Mouse (Mus musculus) liver, embryonic 16.5 days (tissue): ENCODE results near the gene Tpm1. TPM values are rescaled to one million over a fixed set of nuclear protein-coding genes. Genes with fewer than 3 reads are reported as not detected.

Experiments
- ATAC-seq: fragments of 200-750 bp; cut with Nextera tagmentation; 2 replicates; pipeline ENCODE4 v1.8.0; 2017; ENCODE audit warnings: low read depth, mild to moderate bottlenecking, moderate number of reproducible peaks, moderate library complexity
- H3K27ac ChIP-seq: fragments of 300-500 bp; sonication (generic); 2 replicates; pipeline ENCODE4 v1.5.1; 2014; ENCODE audit warnings: mild to moderate bottlenecking, low read length
- H3K27me3 ChIP-seq: fragments of 300-500 bp; sonication (generic); 2 replicates; pipeline ENCODE4 v1.6.1; 2014; ENCODE audit warnings: low read depth, low read length, mixed read lengths; ENCODE audit not compliant: control insufficient read depth, insufficient read depth
- H3K36me3 ChIP-seq: fragments of 300-500 bp; sonication (generic); 2 replicates; pipeline ENCODE4 v1.6.1; 2014; ENCODE audit warnings: mild to moderate bottlenecking; ENCODE audit not compliant: control insufficient read depth, insufficient read depth
- H3K4me1 ChIP-seq: fragments of 300-500 bp; sonication (generic); 2 replicates; pipeline ENCODE4 v1.6.1; 2014; ENCODE audit warnings: low read depth, low read length, mixed read lengths; ENCODE audit not compliant: control insufficient read depth
- H3K4me2 ChIP-seq: fragments of 300-500 bp; sonication (generic); 2 replicates; pipeline ENCODE4 v1.6.1; 2014; ENCODE audit warnings: low read depth, low read length, mixed read lengths
- H3K4me3 ChIP-seq: fragments of 300-500 bp; sonication (generic); 2 replicates; pipeline ENCODE4 v1.5.1; 2014; ENCODE audit warnings: low read depth, mild to moderate bottlenecking, low read length
- H3K9ac ChIP-seq: fragments of 300-500 bp; sonication (generic); 2 replicates; pipeline ENCODE4 v1.6.1; 2014; ENCODE audit warnings: low read depth, low read length
- H3K9me3 ChIP-seq: fragments of 300-500 bp; sonication (generic); replicated peaks from 2 replicates; pipeline ENCODE4 v1.6.1; 2016; ENCODE audit warnings: low read length; ENCODE audit not compliant: control insufficient read depth
- WGBS: fragments of 180-500 bp; shearing (Covaris S2); extraction: QIAGEN DNeasy Blood & Tissue Kit; methylation state at CpG from one replicate; pipeline ENCODE4 v1.1.7; 2014; ENCODE audit not compliant: insufficient replicate concordance; 5-methylcytosine and 5-hydroxymethylcytosine counted together
- polyA plus RNA-seq: library from polyadenylated mRNA; unstranded; fragments of >200 nt; fragmentation: Nextera tagmentation; extraction: Ambion mirVana; gene quantifications from 2 replicates; pipeline ENCODE4 v1.2.1, GENCODE M21; 2015

The Tpm1 gene
- polyA plus RNA-seq, 1 experiment from 2014 or later: 145 TPM

DNA sequence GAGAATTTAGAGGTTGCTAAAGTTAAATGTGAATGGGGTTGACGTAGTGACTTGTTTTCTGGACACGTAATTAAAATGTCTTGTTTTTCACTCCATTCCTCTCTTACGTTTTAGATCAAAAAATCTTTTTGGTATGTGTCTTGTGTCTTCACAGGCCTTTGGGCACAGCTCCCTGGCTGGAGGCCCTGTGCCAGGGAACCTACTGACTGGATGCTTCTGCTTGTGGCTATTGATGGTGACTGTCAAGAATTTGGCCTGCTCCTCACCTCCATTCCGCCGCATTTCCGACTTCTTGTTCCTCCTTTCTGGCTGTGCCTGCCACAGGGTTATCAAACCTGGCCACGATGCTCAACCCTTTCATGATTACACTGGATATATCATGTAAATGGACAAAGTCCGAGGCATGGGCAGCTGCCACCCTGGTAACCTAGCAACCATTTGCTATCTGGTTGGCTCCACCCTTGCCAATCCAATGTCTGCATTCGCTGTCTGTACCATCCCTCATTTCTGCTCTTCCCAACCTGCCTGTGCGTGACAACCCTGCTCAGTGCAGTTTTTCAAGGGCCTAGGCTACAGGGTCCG is 44.0 kb downstream of the Tpm1 start:
- WGBS: 61% methylated on average over 11 of the region's 11 CpGs
- H3K4me3 ChIP-seq: no peak overlapping the region
- H3K9me3 ChIP-seq: no peaks in the 10 kb centered on the region
- peak; percentile 45 for ATAC-seq
- no peak overlapping the region for H3K9ac ChIP-seq
- peaks cover 12% of the 10 kb centered on the region for H3K4me1 ChIP-seq
- H3K27me3 ChIP-seq: no peaks in the 10 kb centered on the region
- no peaks in the 10 kb centered on the region for H3K36me3 ChIP-seq
- no peak overlapping the region for H3K4me2 ChIP-seq
- peak overlapping the region; percentile 25; the same call in 1 of the 2 replicates for H3K27ac ChIP-seq

DNA sequence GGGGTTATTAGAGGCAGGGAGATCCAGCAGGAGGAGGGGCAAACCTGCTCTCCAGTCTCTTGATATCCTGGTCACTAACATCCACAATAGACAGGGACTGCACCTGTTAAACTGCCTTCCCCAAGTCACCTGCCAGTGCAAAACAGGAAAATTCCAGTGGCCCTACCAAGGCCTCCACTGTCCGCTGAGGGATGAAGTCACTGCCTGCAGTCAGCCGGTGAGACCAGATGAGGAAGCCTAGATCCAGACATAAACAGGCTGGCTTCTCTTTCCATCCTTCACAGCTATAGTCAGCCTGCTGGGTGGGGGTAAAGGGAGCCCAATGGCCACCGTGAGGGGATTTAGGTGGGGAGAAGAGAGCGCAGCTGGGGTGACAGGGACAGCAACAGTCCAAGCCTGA is 45.5 kb downstream of the Tpm1 start:
- no peak overlapping the region for H3K9ac ChIP-seq
- H3K36me3 ChIP-seq: no peaks in the 10 kb centered on the region
- no peak overlapping the region for H3K27ac ChIP-seq
- H3K4me1 ChIP-seq: peaks cover 12% of the 10 kb centered on the region
- H3K27me3 ChIP-seq: no peaks in the 10 kb centered on the region
- 55% methylated on average over 4 of the region's 4 CpGs for WGBS
- H3K4me2 ChIP-seq: no peak overlapping the region
- H3K4me3 ChIP-seq: no peak overlapping the region
- ATAC-seq: no peak
- no peaks in the 10 kb centered on the region for H3K9me3 ChIP-seq

DNA sequence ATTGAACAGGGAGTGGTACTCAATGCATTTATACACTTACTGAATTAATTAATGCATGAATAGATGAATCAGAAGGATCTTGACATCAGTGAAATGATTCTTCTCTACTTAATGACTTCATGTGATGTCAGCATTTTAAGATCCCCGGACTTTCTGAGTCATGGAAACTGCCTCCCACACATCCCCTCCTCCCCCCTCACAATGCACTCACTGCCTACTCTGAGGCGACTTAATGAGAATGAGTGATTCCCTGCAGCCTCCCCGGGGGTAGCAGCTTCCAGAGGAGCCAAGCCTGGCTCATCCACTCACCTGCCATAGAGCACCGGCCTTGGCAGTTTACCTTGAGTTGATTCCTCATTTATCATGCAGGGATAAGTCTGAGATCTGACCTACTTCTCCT is 46.0 kb downstream of the Tpm1 start:
- peaks cover 12% of the 10 kb centered on the region for H3K4me1 ChIP-seq
- no peak for ATAC-seq
- 61% methylated on average over 4 of the region's 4 CpGs for WGBS
- H3K9me3 ChIP-seq: no peaks in the 10 kb centered on the region
- H3K36me3 ChIP-seq: no peaks in the 10 kb centered on the region
- no peaks in the 10 kb centered on the region for H3K27me3 ChIP-seq
- no peak overlapping the region for H3K27ac ChIP-seq
- no peak overlapping the region for H3K4me3 ChIP-seq
- H3K9ac ChIP-seq: no peak overlapping the region
- no peak overlapping the region for H3K4me2 ChIP-seq

DNA sequence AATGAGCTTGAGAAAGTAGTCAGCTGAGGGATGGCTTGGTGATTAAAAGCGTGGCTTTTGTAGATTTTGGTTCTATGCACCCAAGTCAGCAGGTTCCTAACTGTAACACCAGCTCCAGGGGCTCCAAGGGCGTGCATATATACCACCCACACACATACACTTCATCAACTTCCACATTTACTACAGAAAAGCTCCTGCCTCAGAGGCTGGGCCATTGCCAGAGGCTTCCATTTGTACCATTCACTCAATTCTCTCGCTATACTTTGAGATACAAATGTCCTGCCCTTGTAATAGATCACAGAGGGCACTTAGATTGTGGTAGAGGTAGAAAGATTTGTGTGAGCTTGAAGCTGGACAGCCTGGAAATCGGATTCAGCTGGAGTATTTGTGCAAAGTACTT is 47.7 kb downstream of the Tpm1 start:
- Histone ChIP-seq H3K36me3 (no peaks in the 10 kb centered on the region), H3K4me2 (no peak overlapping the region), H3K27ac (no peak overlapping the region; the same call in 1 of the 2 replicates), H3K27me3 (no peaks in the 10 kb centered on the region), H3K9me3 (no peaks in the 10 kb centered on the region), H3K4me3 (no peak overlapping the region), H3K4me1 (peaks cover 12% of the 10 kb centered on the region), H3K9ac (no peak overlapping the region)
- no peak for ATAC-seq
- 60% methylated on average over 4 of the region's 4 CpGs for WGBS

DNA sequence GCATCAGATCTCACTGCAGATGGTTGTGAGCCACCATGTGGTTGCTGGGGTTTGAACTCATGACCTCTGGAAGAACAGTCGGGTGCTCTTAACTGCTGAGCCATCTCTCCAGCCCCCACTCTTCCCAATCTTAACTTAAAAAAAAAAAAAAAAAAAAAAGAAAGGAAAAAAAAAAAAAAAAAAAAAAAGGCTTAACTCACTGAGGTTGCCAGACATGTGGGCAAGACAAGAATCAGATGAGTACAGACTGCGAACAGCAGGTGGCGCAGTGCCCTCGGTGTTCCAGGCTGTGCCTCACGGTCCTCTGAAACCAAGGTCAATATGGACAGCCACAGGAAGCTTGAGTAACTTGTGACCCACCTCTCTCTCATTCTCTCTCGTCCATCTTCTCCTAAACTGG is 48.2 kb downstream of the Tpm1 start:
- Histone ChIP-seq H3K27me3 (no peaks in the 10 kb centered on the region), H3K4me1 (peaks cover 12% of the 10 kb centered on the region), H3K27ac (no peak overlapping the region), H3K36me3 (no peaks in the 10 kb centered on the region), H3K9ac (no peak overlapping the region), H3K9me3 (no peaks in the 10 kb centered on the region), H3K4me3 (no peak overlapping the region), H3K4me2 (no peak overlapping the region)
- WGBS: under 1% methylated on average over 6 of the region's 6 CpGs
- peak; percentile 90 for ATAC-seq

DNA sequence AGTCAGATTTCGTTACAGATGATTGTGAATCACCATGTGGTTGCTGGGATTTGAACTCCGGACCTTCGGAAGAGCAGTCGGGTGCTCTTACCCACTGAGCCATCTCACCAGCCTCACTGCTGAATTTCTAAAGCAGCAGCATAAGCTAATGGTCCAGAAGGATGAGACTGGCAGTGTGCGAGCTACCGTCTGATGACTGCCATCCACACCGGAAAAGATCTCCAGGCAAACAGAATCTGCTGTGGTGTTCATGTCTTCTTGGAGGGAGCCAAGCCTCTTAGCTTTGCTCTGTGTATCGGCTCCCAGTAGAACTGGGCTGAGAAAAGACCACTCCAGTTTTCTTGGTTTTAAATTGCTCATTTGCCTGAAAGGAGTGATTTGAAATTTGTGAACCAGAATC is 49.5 kb downstream of the Tpm1 start:
- 76% methylated on average over 7 of the region's 8 CpGs for WGBS
- no peak for ATAC-seq
- no peak overlapping the region for H3K4me2 ChIP-seq
- no peaks in the 10 kb centered on the region for H3K27me3 ChIP-seq
- H3K9me3 ChIP-seq: no peaks in the 10 kb centered on the region
- H3K4me3 ChIP-seq: no peak overlapping the region
- no peak overlapping the region for H3K27ac ChIP-seq
- H3K4me1 ChIP-seq: peaks cover 3% of the 10 kb centered on the region
- H3K9ac ChIP-seq: no peak overlapping the region
- no peaks in the 10 kb centered on the region for H3K36me3 ChIP-seq

DNA sequence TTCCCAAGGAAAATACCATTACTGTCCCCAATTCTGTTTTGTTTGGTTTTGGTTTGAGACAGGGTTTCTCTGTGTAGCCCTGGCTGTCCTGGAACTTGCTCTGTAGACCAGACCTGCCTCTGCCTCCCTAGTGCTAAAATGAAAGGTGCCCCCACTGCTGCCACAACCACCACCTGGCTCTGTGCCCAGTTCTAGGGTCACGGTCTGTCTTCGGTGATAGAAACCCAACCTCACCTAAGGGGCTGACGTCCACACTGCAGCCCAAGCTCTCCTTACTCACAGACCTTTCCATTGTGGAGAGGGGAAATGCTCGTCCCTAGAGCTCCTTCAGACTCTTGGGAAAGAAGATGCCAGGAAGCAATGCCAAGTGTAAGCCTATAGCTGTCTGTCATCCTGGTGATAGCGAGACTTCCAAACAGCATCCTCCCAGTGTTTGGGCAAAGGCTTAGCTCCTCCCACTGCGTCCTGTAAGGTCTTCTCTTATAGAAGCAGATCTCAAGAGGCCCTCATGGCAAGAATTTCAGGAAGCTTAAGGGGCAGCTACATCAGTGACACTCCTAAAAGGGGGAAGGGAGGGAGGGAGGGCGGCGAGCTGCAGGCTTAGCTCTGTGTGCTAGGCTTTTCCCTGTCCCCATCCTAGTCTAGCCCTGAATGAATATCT is 57.3 kb downstream of the Tpm1 start:
- no peaks in the 10 kb centered on the region for H3K9me3 ChIP-seq
- peak overlapping the region; percentile 33 for H3K4me2 ChIP-seq
- H3K27me3 ChIP-seq: no peaks in the 10 kb centered on the region
- peaks cover 43% of the 10 kb centered on the region for H3K4me1 ChIP-seq
- no peak overlapping the region for H3K4me3 ChIP-seq
- 0 out of 2 replicates have a peak overlapping the region, but pooled peaks have one; percentile 16 for H3K27ac ChIP-seq
- no peaks in the 10 kb centered on the region for H3K36me3 ChIP-seq
- no peak overlapping the region for H3K9ac ChIP-seq
- ATAC-seq: no peak
- 53% methylated on average over 8 of the region's 8 CpGs for WGBS

DNA sequence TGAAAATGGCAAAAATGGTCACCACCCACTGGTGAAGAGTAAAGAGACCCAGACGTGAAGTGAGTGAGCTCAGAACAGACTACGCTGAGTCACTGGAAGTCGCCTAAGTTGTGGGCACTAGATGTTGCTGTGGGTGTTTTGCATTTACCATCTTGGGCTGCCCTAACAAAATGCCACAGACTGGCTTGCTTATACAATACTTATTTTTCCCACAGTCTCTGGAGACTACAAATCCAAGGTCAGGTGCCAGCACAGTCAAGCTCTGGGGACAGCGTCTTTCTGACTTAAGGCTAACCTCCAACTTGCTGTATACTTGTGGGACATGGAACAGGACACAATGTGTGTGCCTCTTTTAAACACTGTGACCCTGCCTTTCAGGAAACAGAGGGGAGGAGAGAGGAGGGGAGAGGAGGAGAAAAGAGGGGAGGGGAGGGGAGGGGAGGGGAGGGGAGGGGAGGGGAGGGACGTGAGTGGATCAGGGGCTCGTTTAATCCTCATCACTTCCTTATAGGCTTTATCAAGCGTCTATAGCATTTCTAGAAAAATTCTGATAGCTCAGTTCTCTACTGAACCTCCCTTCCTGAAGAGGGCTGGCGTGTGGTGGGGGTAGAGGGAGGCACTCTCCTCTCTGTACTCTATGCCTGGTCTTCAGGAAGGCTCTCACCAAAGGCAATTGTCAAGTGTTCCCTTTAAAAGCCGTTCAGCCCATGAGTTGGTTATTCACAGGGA is 58.0 kb downstream of the Tpm1 start:
- ATAC-seq: no peak
- peaks cover 44% of the 10 kb centered on the region for H3K4me1 ChIP-seq
- H3K27ac ChIP-seq: peak overlapping the region; percentile 16; the same call in 1 of the 2 replicates
- no peak overlapping the region for H3K9ac ChIP-seq
- no peaks in the 10 kb centered on the region for H3K36me3 ChIP-seq
- WGBS: 31% methylated on average over 9 of the region's 9 CpGs
- peak overlapping the region; percentile 33; the same call in 1 of the 2 replicates for H3K4me2 ChIP-seq
- no peaks in the 10 kb centered on the region for H3K9me3 ChIP-seq
- H3K4me3 ChIP-seq: no peak overlapping the region
- no peaks in the 10 kb centered on the region for H3K27me3 ChIP-seq

DNA sequence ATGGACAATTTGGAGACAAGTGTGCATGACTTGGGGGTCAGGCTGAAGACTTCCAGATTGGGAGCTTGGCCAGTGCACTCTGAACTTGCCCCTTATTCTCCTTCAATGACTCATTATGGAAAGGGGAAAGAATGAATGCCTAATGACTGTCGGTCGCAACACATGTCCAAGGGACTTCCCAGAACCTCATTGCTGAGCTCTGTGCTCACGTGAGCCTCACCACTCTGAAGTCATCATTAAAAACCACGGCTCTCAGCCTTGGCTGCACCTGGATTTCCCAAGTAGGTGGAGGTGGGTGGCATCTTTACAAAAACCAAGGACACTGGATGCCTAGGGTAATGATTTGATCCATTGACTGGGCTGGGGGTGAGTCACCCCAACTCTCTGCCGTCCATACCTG is 59.2 kb downstream of the Tpm1 start:
- H3K4me2 ChIP-seq: no peak overlapping the region
- no peaks in the 10 kb centered on the region for H3K9me3 ChIP-seq
- H3K4me3 ChIP-seq: no peak overlapping the region
- H3K27ac ChIP-seq: no peak overlapping the region; the same call in 1 of the 2 replicates
- WGBS: 79% methylated on average over 5 of the region's 5 CpGs
- no peaks in the 10 kb centered on the region for H3K36me3 ChIP-seq
- no peaks in the 10 kb centered on the region for H3K27me3 ChIP-seq
- no peak overlapping the region for H3K9ac ChIP-seq
- H3K4me1 ChIP-seq: peaks cover 44% of the 10 kb centered on the region
- no peak for ATAC-seq
